Mouse (Mus musculus): ENCODE measurements at regions not wholly inside any gene's neighbourhood (a gene's known extent, or its start where the extent isn't known, plus 50 kb on each side); places are given as distances from the start of the nearest gene placed in this dataset.

DNA sequence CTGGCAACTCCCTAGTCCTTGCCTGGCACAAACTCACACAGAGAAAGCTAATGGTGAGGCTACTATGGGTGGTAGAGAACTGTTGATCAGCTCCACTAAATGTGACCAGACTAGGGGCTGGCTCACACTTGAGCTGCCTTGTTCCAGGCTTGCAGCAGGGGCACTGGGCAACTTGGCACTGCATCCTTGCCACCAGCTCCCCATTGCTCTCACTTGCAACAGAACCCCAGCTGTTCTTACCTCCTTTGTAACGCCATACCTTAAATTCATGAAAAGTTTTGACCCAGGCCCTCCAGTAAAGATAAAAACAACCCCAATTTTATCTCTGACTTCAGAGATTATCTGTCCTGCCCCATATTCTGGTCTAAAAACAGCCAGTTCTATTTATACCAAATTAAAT is 328.7 kb downstream of the Diras2 start:
- WGBS = 81% methylated on average over 1 of the region's 1 CpGs
- Histone ChIP-seq H3K27me3 (ENCODE audit: control insufficient read depth, insufficient read depth, low read length) (no peaks in the 10 kb centered on the region), H3K9ac (ENCODE audit: low read length) (no peak overlapping the region), H3K4me2 (ENCODE audit: low read depth) (no peak overlapping the region), H3K36me3 (ENCODE audit: control insufficient read depth, insufficient read depth, low read length) (no peaks in the 10 kb centered on the region), H3K9me3 (ENCODE audit: control insufficient read depth, low read length) (no peaks in the 10 kb centered on the region), H3K27ac (ENCODE audit: low read depth, low read length) (no peak overlapping the region), H3K4me3 (ENCODE audit: low read depth, low read length) (no peak overlapping the region), H3K4me1 (ENCODE audit: control insufficient read depth, insufficient read depth, low read length) (no peaks in the 10 kb centered on the region)
- DNase-seq (ENCODE audit: low spot score) (no peak), ATAC-seq (ENCODE audit: insufficient read depth, low FRiP score, low TSS enrichment) (no peak)

DNA sequence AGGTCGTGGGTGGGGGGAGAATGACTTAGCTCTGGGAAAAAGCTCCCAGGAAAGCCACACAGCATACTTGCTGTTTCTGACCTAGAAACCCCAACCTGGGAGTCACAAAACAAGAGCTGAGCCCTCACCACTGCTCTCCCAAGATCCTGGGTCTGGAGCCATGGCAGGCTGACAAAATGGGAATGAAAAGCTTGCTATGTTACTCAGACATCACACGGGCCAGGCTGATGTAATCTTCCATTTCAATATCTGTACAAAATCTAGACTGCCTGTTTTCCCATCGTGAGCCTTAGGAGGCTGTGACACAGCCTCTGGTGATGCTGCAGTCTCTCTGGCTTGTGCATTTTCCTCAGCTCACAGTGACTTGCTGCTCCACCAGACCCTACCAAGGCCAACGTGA is 325.1 kb downstream of the Diras2 start:
- no peaks in the 10 kb centered on the region for H3K36me3 ChIP-seq (ENCODE audit: control insufficient read depth, insufficient read depth, low read length)
- H3K27ac ChIP-seq (ENCODE audit: low read depth, low read length) = no peak overlapping the region
- WGBS = 78% methylated on average over 4 of the region's 4 CpGs
- DNase-seq (ENCODE audit: low spot score) (no peak), ATAC-seq (ENCODE audit: insufficient read depth, low FRiP score, low TSS enrichment) (no peak)
- H3K4me1 ChIP-seq (ENCODE audit: control insufficient read depth, insufficient read depth, low read length) = no peaks in the 10 kb centered on the region
- H3K4me3 ChIP-seq (ENCODE audit: low read depth, low read length) = no peak overlapping the region
- H3K9ac ChIP-seq (ENCODE audit: low read length) = no peak overlapping the region
- H3K9me3 ChIP-seq (ENCODE audit: control insufficient read depth, low read length) = no peaks in the 10 kb centered on the region
- no peak overlapping the region for H3K4me2 ChIP-seq (ENCODE audit: low read depth)
- H3K27me3 ChIP-seq (ENCODE audit: control insufficient read depth, insufficient read depth, low read length) = no peaks in the 10 kb centered on the region

DNA sequence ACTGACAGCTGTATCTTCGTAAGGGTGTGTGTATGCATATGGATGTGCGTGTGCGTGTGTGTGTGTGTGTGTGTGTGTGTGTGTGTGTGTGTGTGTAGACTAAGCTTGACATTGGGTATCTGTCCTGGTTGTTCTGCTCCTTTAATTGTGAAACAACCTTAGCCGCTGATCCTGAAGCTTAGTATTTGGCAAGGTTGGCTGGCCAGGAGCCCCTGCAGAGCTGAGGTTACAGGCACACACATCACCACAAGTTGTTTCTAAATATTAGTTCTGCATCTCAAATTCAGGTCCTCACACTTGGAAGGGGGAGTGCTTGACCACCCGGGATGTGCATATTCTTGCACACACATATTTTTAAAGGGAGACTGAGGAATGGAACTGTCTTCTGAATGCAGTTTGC is 314.7 kb downstream of the Diras2 start:
- ATAC-seq (ENCODE audit: insufficient read depth, low FRiP score, low TSS enrichment) = no peak
- H3K9me3 ChIP-seq (ENCODE audit: control insufficient read depth, low read length) = no peaks in the 10 kb centered on the region
- no peaks in the 10 kb centered on the region for H3K36me3 ChIP-seq (ENCODE audit: control insufficient read depth, insufficient read depth, low read length)
- no peaks in the 10 kb centered on the region for H3K4me1 ChIP-seq (ENCODE audit: control insufficient read depth, insufficient read depth, low read length)
- H3K27me3 ChIP-seq (ENCODE audit: control insufficient read depth, insufficient read depth, low read length) = no peaks in the 10 kb centered on the region
- no peak for DNase-seq (ENCODE audit: low spot score)
- H3K4me3 ChIP-seq (ENCODE audit: low read depth, low read length) = no peak overlapping the region
- H3K9ac ChIP-seq (ENCODE audit: low read length) = no peak overlapping the region
- 95% methylated on average over 5 of the region's 5 CpGs for WGBS
- H3K4me2 ChIP-seq (ENCODE audit: low read depth) = no peak overlapping the region
- H3K27ac ChIP-seq (ENCODE audit: low read depth, low read length) = no peak overlapping the region

DNA sequence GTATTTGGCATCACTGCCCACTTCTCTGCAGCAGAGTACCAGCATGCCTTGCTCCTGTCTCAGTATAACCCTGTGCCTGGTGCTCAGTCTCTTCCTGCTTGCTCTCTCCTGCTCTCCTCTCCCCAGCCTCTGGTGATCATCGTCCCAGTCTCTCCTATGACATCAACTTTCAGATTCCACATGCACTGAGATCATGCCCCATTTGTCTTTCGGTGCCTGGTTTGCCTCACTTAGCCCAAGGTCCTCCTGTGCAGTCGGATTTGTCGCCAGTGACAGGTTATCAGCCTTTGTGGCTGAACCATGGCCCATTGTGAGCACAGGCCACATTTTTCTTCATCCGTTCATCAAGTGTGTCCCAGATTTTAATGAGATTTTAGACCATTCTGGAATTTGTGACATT is 314.0 kb downstream of the Diras2 start:
- Histone ChIP-seq H3K36me3 (ENCODE audit: control insufficient read depth, insufficient read depth, low read length) (no peaks in the 10 kb centered on the region), H3K4me3 (ENCODE audit: low read depth, low read length) (no peak overlapping the region), H3K27ac (ENCODE audit: low read depth, low read length) (no peak overlapping the region), H3K9me3 (ENCODE audit: control insufficient read depth, low read length) (no peaks in the 10 kb centered on the region), H3K4me1 (ENCODE audit: control insufficient read depth, insufficient read depth, low read length) (no peaks in the 10 kb centered on the region), H3K4me2 (ENCODE audit: low read depth) (no peak overlapping the region), H3K27me3 (ENCODE audit: control insufficient read depth, insufficient read depth, low read length) (no peaks in the 10 kb centered on the region), H3K9ac (ENCODE audit: low read length) (no peak overlapping the region)
- no peak for ATAC-seq (ENCODE audit: insufficient read depth, low FRiP score, low TSS enrichment)
- no peak for DNase-seq (ENCODE audit: low spot score)
- WGBS = 74% methylated on average over 5 of the region's 5 CpGs

DNA sequence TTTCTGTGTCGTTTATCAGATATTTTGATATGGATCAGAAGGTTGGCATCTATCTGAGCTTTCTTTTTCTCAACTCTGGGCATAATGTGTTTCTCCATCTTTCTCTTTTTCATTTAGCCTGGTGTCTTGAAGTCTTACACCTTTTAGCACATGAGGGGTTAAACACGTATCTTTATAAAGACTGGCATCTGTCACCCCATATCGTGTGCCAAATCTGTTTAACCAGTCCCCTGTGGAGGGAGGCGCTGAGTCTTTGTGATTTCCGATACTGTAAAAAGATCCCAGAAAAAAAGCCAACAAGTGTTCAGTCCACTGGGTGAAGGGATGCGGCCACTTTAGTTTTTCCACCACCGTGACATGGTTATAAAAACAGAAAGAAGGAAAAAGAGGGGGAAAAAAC is 313.3 kb downstream of the Diras2 start:
- Histone ChIP-seq H3K9me3 (ENCODE audit: control insufficient read depth, low read length) (no peaks in the 10 kb centered on the region), H3K27me3 (ENCODE audit: control insufficient read depth, insufficient read depth, low read length) (no peaks in the 10 kb centered on the region), H3K4me1 (ENCODE audit: control insufficient read depth, insufficient read depth, low read length) (peaks cover 2% of the 10 kb centered on the region; the same call in 1 of the 2 replicates), H3K27ac (ENCODE audit: low read depth, low read length) (no peak overlapping the region), H3K9ac (ENCODE audit: low read length) (no peak overlapping the region), H3K36me3 (ENCODE audit: control insufficient read depth, insufficient read depth, low read length) (no peaks in the 10 kb centered on the region), H3K4me3 (ENCODE audit: low read depth, low read length) (no peak overlapping the region), H3K4me2 (ENCODE audit: low read depth) (no peak overlapping the region)
- 77% methylated on average over 7 of the region's 7 CpGs for WGBS
- DNase-seq (ENCODE audit: low spot score) (no peak), ATAC-seq (ENCODE audit: insufficient read depth, low FRiP score, low TSS enrichment) (no peak)

DNA sequence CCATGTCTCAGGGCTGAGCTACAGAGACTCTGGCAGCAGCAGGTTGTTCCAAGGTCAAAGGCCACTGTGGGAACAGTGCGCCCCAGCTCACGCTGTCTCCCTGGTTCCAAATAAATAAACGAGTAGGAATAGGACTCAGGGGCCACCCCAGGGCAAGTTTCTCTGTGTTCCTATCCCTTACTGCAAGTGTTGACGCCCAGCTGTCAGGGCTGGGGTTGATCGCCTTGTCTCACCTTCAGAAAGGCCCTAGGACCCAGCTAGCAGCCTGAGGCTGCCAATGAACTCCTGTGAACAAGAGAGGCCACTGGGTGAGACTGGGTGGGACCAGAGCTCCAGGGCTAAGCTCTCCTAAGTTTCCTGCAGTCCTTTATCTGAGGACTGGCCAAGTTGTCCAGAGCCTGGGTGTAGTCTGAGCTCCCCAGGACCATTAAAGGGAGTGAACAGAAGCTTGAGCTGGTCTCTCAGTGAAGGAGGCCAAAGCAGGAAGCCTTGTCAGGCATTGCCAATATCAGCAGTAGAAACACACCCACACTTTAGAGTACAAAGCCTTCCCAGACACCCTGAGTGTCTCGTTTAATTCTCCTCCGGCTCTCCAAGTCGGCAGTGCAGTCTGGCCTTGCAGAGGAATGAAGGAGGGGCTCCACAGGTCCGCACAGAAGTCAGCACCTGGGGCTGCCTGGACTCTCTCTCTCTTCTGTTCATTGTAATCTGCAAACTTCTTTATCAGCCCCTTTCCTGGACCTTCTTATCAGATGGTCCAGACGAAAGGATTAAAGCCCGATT is 308.6 kb downstream of the Diras2 start:
- Histone ChIP-seq H3K9me3 (ENCODE audit: control insufficient read depth, low read length) (no peaks in the 10 kb centered on the region), H3K4me3 (ENCODE audit: low read depth, low read length) (no peak overlapping the region), H3K36me3 (ENCODE audit: control insufficient read depth, insufficient read depth, low read length) (no peaks in the 10 kb centered on the region), H3K27me3 (ENCODE audit: control insufficient read depth, insufficient read depth, low read length) (no peaks in the 10 kb centered on the region), H3K4me2 (ENCODE audit: low read depth) (no peak overlapping the region), H3K9ac (ENCODE audit: low read length) (no peak overlapping the region), H3K27ac (ENCODE audit: low read depth, low read length) (no peak overlapping the region), H3K4me1 (ENCODE audit: control insufficient read depth, insufficient read depth, low read length) (peaks cover 4% of the 10 kb centered on the region; the same call in 1 of the 2 replicates)
- DNase-seq (ENCODE audit: low spot score) (no peak), ATAC-seq (ENCODE audit: insufficient read depth, low FRiP score, low TSS enrichment) (no peak)
- WGBS = 36% methylated on average over 11 of the region's 11 CpGs

DNA sequence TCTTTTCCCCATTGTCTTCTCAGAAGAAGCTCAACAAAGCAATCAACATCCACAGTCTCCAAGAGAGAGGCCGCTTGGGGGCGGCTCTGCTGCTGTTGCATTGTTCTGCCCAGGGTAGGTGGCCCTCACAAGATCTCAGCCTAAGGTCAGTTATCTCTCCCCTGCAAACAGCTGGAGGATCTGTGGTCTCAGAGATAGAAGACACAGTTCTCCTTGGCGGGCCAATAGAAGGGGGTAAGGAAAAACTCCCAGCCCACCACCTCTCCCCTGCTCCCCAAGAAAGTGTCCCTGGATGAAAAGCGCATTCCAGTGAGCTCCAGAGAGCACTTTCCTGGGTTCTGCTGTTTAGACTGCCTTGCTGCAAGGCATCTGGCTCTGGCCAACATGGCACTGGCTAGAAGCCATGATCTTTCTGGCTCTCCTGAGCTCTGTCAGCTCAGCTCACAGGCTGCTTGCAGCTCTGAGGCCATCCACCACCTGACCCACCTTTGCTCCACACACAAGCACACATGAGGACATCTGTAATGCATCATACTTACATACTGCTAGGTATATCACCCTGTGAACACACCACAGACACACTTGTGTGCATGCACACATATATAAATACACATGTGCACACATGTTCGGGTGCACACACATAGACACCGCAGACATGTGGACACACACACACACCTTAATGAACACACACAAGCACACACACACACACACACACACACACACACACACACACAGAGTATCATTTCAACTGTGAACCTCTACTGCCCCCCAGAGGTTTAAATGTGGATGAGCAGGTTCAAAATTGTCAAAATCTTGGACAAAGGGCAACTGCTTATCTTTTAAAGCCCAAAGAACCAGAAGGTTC is 307.7 kb downstream of the Diras2 start:
- no peak for ATAC-seq (ENCODE audit: insufficient read depth, low FRiP score, low TSS enrichment)
- peak; percentile 35 for DNase-seq (ENCODE audit: low spot score)
- H3K9ac ChIP-seq (ENCODE audit: low read length) = no peak overlapping the region; the same call in 1 of the 2 replicates
- no peaks in the 10 kb centered on the region for H3K36me3 ChIP-seq (ENCODE audit: control insufficient read depth, insufficient read depth, low read length)
- no peaks in the 10 kb centered on the region for H3K27me3 ChIP-seq (ENCODE audit: control insufficient read depth, insufficient read depth, low read length)
- no peak overlapping the region for H3K4me3 ChIP-seq (ENCODE audit: low read depth, low read length)
- H3K4me2 ChIP-seq (ENCODE audit: low read depth) = no peak overlapping the region
- WGBS = 44% methylated on average over 6 of the region's 6 CpGs
- no peaks in the 10 kb centered on the region for H3K9me3 ChIP-seq (ENCODE audit: control insufficient read depth, low read length)
- peaks cover 4% of the 10 kb centered on the region; the same call in 1 of the 2 replicates for H3K4me1 ChIP-seq (ENCODE audit: control insufficient read depth, insufficient read depth, low read length)
- no peak overlapping the region for H3K27ac ChIP-seq (ENCODE audit: low read depth, low read length)

DNA sequence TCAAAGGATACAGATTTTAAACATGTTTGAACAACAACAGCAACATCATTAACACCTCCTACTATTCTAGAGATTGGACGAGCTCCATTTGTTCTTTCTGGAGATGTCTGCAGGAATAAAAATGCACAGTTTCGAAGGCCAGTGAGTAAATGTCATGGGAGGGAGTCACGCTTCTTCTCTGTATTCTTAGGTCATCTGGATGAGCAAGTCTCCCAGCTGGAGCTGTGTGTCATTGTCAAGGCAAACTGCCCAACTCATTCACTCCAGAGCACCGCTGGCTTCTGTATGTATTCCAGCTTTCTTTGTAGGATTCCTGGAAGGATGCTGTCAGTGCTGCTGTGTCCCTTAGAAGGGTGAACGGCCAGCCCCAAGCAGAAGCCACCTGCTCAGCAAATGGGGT is 297.1 kb downstream of the Diras2 start:
- H3K9me3 ChIP-seq (ENCODE audit: control insufficient read depth, low read length) = no peaks in the 10 kb centered on the region
- H3K27me3 ChIP-seq (ENCODE audit: control insufficient read depth, insufficient read depth, low read length) = no peaks in the 10 kb centered on the region
- H3K4me1 ChIP-seq (ENCODE audit: control insufficient read depth, insufficient read depth, low read length) = no peaks in the 10 kb centered on the region
- H3K4me3 ChIP-seq (ENCODE audit: low read depth, low read length) = no peak overlapping the region
- H3K36me3 ChIP-seq (ENCODE audit: control insufficient read depth, insufficient read depth, low read length) = no peaks in the 10 kb centered on the region
- DNase-seq (ENCODE audit: low spot score) = no peak
- no peak for ATAC-seq (ENCODE audit: insufficient read depth, low FRiP score, low TSS enrichment)
- no peak overlapping the region for H3K9ac ChIP-seq (ENCODE audit: low read length)
- WGBS = 76% methylated on average over 5 of the region's 5 CpGs
- no peak overlapping the region for H3K4me2 ChIP-seq (ENCODE audit: low read depth)
- no peak overlapping the region for H3K27ac ChIP-seq (ENCODE audit: low read depth, low read length)

DNA sequence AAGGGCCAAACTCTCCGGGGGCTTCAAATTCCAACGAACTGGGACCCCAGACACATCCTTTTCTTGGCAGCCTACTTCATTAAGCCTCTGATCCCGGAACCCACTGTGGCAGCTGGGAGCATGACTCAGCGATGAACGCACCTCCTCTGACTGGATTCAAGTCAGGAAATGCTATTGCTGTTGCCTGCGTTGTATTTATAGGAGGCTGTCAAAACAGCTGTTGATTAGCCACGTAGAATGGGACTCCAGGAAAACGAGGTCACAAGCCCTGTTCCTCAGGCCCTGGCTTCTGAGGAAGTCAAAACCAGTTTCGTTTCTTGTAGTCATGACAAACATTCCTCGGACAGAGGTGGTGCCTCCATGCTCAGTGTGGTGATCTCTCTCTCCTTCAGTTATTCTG is 295.0 kb downstream of the Diras2 start:
- no peak overlapping the region for H3K9ac ChIP-seq (ENCODE audit: low read length)
- DNase-seq (ENCODE audit: low spot score) (no peak), ATAC-seq (ENCODE audit: insufficient read depth, low FRiP score, low TSS enrichment) (no peak)
- no peaks in the 10 kb centered on the region for H3K9me3 ChIP-seq (ENCODE audit: control insufficient read depth, low read length)
- no peaks in the 10 kb centered on the region for H3K4me1 ChIP-seq (ENCODE audit: control insufficient read depth, insufficient read depth, low read length)
- no peaks in the 10 kb centered on the region for H3K27me3 ChIP-seq (ENCODE audit: control insufficient read depth, insufficient read depth, low read length)
- 66% methylated on average over 10 of the region's 10 CpGs for WGBS
- H3K4me3 ChIP-seq (ENCODE audit: low read depth, low read length) = no peak overlapping the region
- H3K36me3 ChIP-seq (ENCODE audit: control insufficient read depth, insufficient read depth, low read length) = no peaks in the 10 kb centered on the region
- H3K4me2 ChIP-seq (ENCODE audit: low read depth) = no peak overlapping the region
- no peak overlapping the region for H3K27ac ChIP-seq (ENCODE audit: low read depth, low read length)
